Mouse (Mus musculus): ENCODE data around the gene Unc50. TPM values are rescaled to one million over a fixed set of nuclear protein-coding genes. Genes with fewer than 3 reads are reported as not detected.

Unc50 gene
- total and polyA plus RNA-seq, 3 experiments: 61.8 to 609 (median 62.3) TPM

GRCm38 (mm10) chr1:37481331-37481730 is 51.4 kb downstream of the Unc50 start:
- TF ChIP-seq SMC3 (IDR thresholded peaks at IDR 0.05; ENCODE audit: low read depth, low read length): no peak
- no peak for TF ChIP-seq GATA1 (IDR thresholded peaks at IDR 0.05; ENCODE audit: low read depth, low read length)
- no peak for TF ChIP-seq MEF2A (IDR thresholded peaks at IDR 0.05; ENCODE audit: extremely low read depth, insufficient replicate concordance, low read depth, low read length, poor library complexity, severe bottlenecking)
- no peak for TF ChIP-seq POLR2AphosphoS5 (IDR thresholded peaks at IDR 0.05; ENCODE audit: borderline replicate concordance, low read depth, low read length)
- TF ChIP-seq POLR2AphosphoS2 (IDR thresholded peaks at IDR 0.05; ENCODE audit: low read length): no peak
- no peak for TF ChIP-seq ZNF384 (IDR thresholded peaks at IDR 0.05; ENCODE audit: low read depth, low read length)
- TF ChIP-seq GABPA (IDR thresholded peaks at IDR 0.05; ENCODE audit: low read depth, low read length): no peak
- TF ChIP-seq ELF1 (IDR thresholded peaks at IDR 0.05; ENCODE audit: low read depth, low read length): no peak
- no peak for TF ChIP-seq ETS1 (IDR thresholded peaks at IDR 0.05; ENCODE audit: low read depth, low read length)
- TF ChIP-seq MYC (IDR thresholded peaks at IDR 0.05; ENCODE audit: low read depth, low read length): no peak
- TF ChIP-seq TAL1 (IDR thresholded peaks at IDR 0.05; ENCODE audit: low read length): no peak
- TF ChIP-seq JUND (IDR thresholded peaks at IDR 0.05; ENCODE audit: low read depth, low read length): no peak
- no peak for TF ChIP-seq MXI1 (IDR thresholded peaks at IDR 0.05; ENCODE audit: low read depth, low read length)
- no peak for TF ChIP-seq USF2 (IDR thresholded peaks at IDR 0.05; ENCODE audit: borderline replicate concordance in 1 of 2, insufficient read depth in 1 of 2, low read depth in 1 of 2, low read length in 2 of 2)
- TF ChIP-seq MAX (IDR thresholded peaks at IDR 0.05; ENCODE audit: low read length): no peak
- no peak for TF ChIP-seq TBP (IDR thresholded peaks at IDR 0.05; ENCODE audit: low read depth, low read length)
- Histone ChIP-seq H3K4me1 (ENCODE audit: control insufficient read depth in 1 of 2, insufficient read depth in 2 of 2, low read length in 2 of 2) (peaks cover 0 to 13% of the 10 kb centered on the region in 2 experiments; a peak in 2 of 4 replicates), H3K79me2 (ENCODE audit: control insufficient read depth, insufficient read depth, low read length, poor library complexity) (no peaks in the 10 kb centered on the region), H3K9ac (ENCODE audit: control insufficient read depth, low read depth, low read length, poor library complexity, severe bottlenecking) (no peak overlapping the region), H3K27me3 (ENCODE audit: control insufficient read depth in 1 of 2, insufficient read depth in 2 of 2, low read length in 2 of 2) (no peaks in the 10 kb centered on the region), H3K9me3 (replicated peaks; ENCODE audit: insufficient read depth, low read length) (no peaks in the 10 kb centered on the region), H3K4me3 (ENCODE audit: control insufficient read depth in 1 of 2, insufficient read depth in 1 of 2, low read depth in 2 of 2, low read length in 2 of 2) (no peak overlapping the region), H3K27ac (ENCODE audit: control insufficient read depth, low read depth, low read length) (no peak overlapping the region), H3K36me3 (ENCODE audit: control insufficient read depth in 1 of 2, insufficient read depth in 2 of 2, low read length in 2 of 2) (peaks cover 0 to 17% of the 10 kb centered on the region in 2 experiments; a peak in 2 of 4 replicates)
- DNase-seq (ENCODE audit: low read depth, low spot score): peak; percentile 33

- Histone ChIP-seq H3K9ac (ENCODE audit: control insufficient read depth, low read depth, low read length, poor library complexity, severe bottlenecking) (no peak overlapping the region), H3K9me3 (replicated peaks; ENCODE audit: insufficient read depth, low read length) (no peaks in the 10 kb centered on the region), H3K4me3 (ENCODE audit: control insufficient read depth in 1 of 2, insufficient read depth in 1 of 2, low read depth in 2 of 2, low read length in 2 of 2) (no peak overlapping the region), H3K36me3 (ENCODE audit: control insufficient read depth in 1 of 2, insufficient read depth in 2 of 2, low read length in 2 of 2) (peaks cover 0 to 8% of the 10 kb centered on the region in 2 experiments; a peak in 2 of 4 replicates), H3K79me2 (ENCODE audit: control insufficient read depth, insufficient read depth, low read length, poor library complexity) (no peaks in the 10 kb centered on the region), H3K27ac (ENCODE audit: control insufficient read depth, low read depth, low read length) (no peak overlapping the region), H3K4me1 (ENCODE audit: control insufficient read depth in 1 of 2, insufficient read depth in 2 of 2, low read length in 2 of 2) (peaks cover 0 to 9% of the 10 kb centered on the region in 2 experiments; a peak in 2 of 4 replicates), H3K27me3 (ENCODE audit: control insufficient read depth in 1 of 2, insufficient read depth in 2 of 2, low read length in 2 of 2) (no peaks in the 10 kb centered on the region)
- TF ChIP-seq GATA1 (IDR thresholded peaks at IDR 0.05; ENCODE audit: low read depth, low read length) (no peak), USF1 (IDR thresholded peaks at IDR 0.05; ENCODE audit: low read depth, low read length) (no peak), UBTF (IDR thresholded peaks at IDR 0.05; ENCODE audit: borderline replicate concordance, insufficient read depth, low read depth, low read length) (no peak), TCF12 (IDR thresholded peaks at IDR 0.05; ENCODE audit: low read depth, low read length) (no peak), NRF1 (IDR thresholded peaks at IDR 0.05; ENCODE audit: insufficient read depth, low read depth, low read length, poor library complexity, severe bottlenecking) (no peak), CHD1 (IDR thresholded peaks at IDR 0.05; ENCODE audit: low read depth, low read length) (no peak), POLR2A (IDR thresholded peaks at IDR 0.05; ENCODE audit: control insufficient read depth in 1 of 2, insufficient read depth in 1 of 2, low read depth in 1 of 2, low read length in 2 of 2, poor library complexity in 1 of 2) (no peak), TAL1 (IDR thresholded peaks at IDR 0.05; ENCODE audit: low read length) (no peak), JUND (IDR thresholded peaks at IDR 0.05; ENCODE audit: low read depth, low read length) (no peak), MAZ (IDR thresholded peaks at IDR 0.05; ENCODE audit: low read depth, low read length) (no peak), MAX (IDR thresholded peaks at IDR 0.05; ENCODE audit: low read length) (no peak), MYC (IDR thresholded peaks at IDR 0.05; ENCODE audit: low read depth, low read length) (no peak), MEF2A (IDR thresholded peaks at IDR 0.05; ENCODE audit: extremely low read depth, insufficient replicate concordance, low read depth, low read length, poor library complexity, severe bottlenecking) (no peak), ETS1 (IDR thresholded peaks at IDR 0.05; ENCODE audit: low read depth, low read length) (no peak), MAFK (IDR thresholded peaks at IDR 0.05; ENCODE audit: borderline replicate concordance, low read depth, low read length) (no peak), BHLHE40 (IDR thresholded peaks at IDR 0.05; ENCODE audit: borderline replicate concordance, low read depth, low read length) (no peak), ZC3H11A (IDR thresholded peaks at IDR 0.05; ENCODE audit: low read depth, low read length) (no peak), USF2 (IDR thresholded peaks at IDR 0.05; ENCODE audit: borderline replicate concordance in 1 of 2, insufficient read depth in 1 of 2, low read depth in 1 of 2, low read length in 2 of 2) (no peak), POLR2AphosphoS2 (IDR thresholded peaks at IDR 0.05; ENCODE audit: low read length) (no peak)
- no peak for DNase-seq (ENCODE audit: low read depth, low spot score)
These were observed 54.7 kb downstream of the Unc50 start for GRCm38 (mm10) chr1:37484612-37485011.

All from MEL (cell line).